Mouse (Mus musculus) frontal cortex, postnatal 25 days (tissue): ENCODE results near the gene C5ar2.
"Not testable (repeated sequence)": the region's sequence is repeated elsewhere in the genome, so short reads cannot be mapped to it uniquely, and the experiment has no call there.

ENCODE experiments used
- DNase-seq, 2 experiments: peaks; one replicate each; pipeline ENCODE4 v3.0.0; 2022; ENCODE audit warnings: low spot score in 2 of 2

C5ar2 gene

DNA sequence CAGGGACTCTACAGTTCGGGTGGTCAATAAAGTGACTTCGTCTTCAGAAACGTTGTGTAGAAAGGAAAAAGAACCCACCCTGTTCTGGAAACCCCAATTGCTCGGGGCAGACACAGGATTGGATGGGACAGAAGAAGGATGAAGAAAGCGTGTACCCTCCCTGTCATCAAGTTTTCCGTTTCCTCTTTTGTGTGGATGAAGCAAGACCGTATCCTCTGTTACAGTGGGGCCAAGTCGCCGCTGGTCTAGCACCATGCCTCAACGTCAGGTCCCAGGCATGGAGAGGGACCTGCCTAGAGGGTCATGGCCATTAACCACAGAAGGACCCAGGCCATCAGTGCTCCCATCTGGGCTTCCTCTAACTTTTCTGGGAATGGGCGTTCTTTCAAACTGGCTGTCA, 13.9 kb upstream of the C5ar2 start:
- DNase-seq, result no peak

DNA sequence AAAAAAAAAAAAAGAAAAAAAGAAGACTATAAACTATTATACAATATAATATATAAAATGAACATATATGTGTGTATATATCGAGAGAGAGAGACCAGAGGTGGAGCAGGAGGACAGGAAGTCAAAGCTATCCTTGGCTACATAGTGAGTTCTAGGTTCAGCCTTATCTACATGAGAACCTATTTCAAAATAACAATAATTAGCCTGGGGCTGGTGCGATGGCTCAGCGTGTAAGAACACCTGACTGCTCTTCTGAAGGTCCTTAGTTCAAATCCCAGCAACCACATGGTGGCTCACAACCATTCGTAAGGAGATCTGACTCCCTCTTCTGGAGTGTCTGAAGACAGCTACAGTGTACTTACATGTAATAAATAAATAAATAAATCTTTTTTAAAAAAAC, 12.0 kb upstream of the C5ar2 start:
- DNase-seq, result not testable (repeated sequence)

DNA sequence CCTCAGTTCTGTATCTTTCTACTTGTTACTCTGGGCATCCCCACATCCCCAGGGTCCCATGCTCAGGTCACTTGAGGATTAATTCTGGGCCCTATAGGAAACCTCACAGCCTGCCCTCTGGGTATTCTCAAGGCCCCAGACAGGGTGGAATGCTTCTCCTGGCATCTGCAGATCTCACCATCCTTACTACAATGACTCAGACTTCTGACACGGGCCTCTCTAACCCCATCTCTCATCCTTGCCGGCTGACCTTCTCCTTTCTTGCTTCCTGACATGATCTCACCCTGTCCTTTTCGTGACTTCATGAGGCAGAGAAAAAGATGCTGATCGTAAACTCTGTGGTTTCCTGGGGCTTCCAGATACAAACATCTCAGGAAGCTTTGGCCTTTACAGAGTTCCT, 10.2 kb upstream of the C5ar2 start:
- no peak for DNase-seq

DNA sequence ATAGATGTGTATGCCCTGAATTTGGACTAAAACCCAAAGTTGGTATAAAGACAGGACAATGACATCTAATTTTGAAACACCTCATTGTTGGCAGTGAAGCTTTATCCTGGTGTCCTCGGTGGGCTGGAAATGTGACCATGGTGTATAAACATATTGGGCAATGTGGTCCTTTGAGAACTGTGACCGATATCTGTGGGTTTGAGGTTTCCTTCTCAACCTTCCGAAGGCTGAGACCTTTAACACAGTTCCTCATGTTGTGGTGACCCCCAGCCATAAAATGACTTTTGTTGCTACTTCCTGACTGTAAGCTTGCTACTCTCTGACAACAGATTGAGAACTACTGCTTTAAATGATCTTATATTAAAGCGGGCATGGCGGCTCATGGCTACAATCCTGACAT, 6.7 kb upstream of the C5ar2 start:
- DNase-seq, result no peak

DNA sequence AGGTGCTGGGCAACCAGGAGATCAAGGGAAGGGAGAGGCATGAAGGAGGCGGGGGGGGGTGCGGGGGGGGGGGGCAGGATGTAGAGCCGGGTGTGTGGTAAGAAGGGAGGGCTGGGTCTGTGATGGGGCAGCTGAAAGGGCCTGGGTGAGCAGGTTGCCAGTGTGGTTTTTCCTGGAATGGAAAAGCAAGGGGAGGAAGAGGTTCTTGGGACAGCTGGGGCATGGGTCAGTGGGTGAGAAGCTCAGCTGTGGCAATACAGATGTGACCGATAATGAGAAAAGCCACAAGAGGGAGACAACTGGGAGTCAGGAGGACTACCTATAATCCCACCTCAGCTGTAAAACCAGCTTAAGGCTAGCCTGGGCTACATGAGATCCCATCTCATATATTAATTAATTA, 2.0 kb upstream of the C5ar2 start:
- DNase-seq, result no peak

DNA sequence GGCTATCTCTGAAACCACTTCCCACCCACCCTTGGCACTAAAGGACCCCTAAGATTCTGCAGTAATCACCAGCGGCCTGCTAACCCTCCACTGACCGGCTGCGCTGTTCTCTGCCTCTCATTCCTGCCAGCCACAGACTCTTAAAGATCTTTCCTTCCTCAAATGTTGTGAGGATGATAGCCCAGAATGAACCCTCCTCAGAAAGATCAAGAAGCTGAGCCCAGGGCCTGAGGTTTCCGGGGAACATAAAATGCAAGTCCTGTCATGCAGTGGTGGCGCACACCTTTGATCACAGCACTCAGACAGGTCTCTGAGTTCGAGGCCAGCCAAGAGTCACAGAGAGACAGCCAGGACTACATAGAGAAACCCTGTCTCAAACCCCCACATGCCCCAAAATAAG, 1.8 kb downstream of the C5ar2 start:
- no peak for DNase-seq

DNA sequence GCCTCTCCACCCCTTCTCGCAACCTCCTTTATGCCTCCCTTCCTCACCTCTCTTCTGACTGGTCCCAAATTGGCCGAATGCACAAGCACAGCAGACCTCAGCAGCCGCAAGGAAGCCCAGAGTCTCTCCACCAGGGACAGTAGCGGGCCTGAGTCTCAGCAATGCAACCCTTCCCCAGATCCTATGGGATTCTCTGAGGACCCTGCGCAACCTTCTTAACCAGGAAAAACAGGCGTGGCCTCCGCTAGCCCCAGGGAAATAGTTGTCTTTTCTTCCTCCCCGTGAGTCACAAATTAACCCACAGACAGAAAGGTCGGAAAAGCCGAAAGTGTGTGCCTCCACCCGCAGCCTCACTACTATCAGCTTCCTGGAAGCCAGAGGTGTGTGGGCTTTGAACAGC, 2.2 kb downstream of the C5ar2 start:
- DNase-seq, result no peak

DNA sequence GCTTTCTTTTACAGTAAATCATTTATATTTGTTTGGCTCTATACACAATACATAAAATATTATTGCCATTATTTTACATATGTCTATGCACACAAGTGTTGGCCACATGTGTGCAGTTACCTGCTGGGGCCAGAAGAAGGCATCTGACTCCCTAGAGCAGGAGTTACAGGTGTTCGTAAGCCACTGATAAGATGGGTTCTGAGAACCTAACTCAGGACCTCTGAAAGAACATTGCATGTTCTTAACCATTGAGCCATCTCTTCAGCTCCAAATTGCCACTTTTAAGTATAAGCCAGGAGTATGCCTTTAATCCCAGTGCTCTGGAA, 3.0 kb downstream of the C5ar2 start:
- DNase-seq, result no peak

DNA sequence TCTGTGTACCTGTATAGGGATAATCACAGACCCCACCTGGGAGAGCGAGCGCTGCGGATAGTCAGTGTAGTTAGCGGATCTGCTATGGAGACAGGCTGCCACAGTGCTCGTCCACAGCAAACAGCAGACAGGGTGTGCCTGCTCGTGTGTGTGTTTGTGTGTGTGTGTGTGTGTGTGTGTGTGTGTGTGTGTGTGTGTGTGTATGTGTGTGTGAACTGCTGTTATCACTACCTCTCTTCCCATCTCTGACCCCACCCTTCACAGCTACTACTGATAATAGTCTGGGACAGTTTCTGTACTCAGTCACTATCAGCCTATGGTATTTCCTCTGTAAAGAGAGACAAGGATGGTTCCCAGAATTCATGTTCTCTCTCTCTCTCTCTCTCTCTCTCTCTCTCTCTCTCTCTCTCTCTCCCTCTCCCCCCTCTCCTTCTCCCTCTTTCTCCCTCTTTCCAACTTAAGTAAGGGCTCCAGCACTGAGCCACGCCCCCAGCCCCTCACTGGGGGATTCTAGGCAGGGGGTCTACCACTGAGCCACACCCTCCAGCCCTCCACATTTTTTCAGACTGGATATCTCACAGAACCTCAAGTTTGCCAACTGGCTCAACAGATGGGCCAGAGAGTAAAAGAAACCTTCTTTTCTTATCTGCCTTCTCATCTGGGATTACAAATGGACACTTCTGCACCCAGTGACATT, 3.5 kb downstream of the C5ar2 start:
- DNase-seq, result no peak

DNA sequence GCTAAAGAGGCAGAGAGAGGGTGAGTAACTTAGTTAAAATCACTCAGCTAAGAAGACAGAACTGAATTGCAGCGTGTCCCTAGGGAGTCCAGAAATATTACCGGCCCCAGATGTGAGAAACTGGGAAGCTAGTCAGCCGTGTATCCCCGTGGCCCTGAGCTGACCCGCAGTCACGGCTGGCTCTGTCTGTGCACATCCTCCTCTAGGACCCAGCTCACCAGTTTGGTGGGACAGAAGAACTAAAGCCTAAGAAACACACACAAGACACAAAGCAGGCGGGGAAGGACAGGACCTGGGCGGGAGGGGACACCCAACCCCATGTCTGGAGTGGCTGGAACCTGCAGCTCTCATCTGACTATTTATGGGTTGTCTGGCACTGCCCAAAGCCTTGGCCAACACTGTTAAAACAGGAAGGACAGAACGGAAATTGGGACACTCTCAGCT, 4.4 kb downstream of the C5ar2 start:
- DNase-seq, result no peak

DNA sequence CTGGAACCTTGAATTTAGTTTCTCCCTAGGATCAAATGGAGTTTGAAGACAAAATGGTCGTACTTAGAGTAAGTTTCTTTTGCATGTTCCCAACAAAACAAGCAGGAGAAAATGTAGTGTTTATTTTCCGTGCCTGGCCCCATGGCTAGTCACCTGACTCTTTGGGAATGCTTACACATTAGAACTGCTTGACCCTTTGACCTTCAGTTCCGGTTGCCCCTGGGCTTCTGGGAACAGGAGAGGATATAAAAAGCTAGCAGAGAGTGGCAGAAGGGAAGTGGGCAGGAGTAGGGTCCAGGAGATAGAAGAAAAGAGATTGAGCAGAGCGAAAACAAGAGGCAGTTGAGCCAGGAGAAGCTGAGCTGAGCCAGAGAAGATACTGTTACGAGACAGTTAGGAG, 14.1 kb downstream of the C5ar2 start:
- DNase-seq, result no peak

DNA sequence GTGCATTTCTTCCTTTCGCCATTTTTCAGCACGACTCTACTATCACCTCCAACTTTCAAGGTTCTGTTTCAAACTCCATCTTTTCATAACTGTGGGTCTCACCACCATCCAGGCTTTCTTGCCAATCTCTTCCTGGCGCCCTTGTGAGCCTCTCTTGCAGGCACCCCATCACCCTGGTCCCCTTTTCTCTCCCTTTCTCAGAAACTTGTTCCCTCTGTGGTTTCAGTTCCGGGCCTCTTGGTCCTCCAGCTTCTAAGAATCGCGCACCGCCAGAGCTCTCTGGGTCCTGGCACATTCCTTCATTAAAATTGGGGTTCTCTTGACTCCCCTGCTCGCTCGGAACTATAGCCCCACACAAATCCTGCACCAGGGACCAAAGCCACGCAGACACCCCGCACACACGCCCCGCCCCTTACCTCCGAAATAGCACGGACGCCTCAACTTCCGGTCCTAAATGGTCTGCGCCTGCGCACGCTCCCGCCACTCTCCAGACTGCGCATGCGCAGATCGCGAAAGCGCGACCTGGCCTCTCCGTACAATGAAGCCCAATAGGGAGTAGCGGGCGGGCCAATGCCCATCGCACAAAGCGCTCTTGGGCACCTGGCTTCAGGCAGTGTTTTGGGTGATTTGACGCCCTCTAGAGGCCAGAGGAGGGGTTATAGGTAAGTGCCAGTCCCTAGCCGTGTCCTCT, 22.2 kb downstream of the C5ar2 start, which contains the start of gene Dhx34:
Gene Dhx34 (minus strand): TSS at position 456 of the 691 bp plus-strand sequence.
- DNase-seq, result peak; percentile 91 to 93

DNA sequence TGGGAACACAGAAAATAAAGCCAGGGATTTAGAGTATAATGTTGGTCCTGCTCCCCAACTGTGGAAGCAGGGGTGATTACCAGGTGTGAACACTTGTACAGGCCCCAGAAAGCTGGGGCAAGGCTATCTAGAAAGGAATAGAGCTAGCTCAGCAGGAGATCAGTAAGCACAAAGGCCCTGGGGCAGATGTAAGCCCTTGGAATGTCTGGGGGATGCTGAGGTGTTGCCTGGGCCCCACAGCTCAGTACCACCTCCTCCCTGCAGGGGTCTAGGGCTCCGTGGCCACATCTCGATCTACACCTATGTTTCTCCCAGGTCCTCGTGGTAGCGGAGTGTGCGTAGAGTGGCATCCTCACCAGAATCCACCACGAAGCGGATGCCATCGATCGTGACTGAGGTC, 30.0 kb downstream of the C5ar2 start:
- no peak for DNase-seq

DNA sequence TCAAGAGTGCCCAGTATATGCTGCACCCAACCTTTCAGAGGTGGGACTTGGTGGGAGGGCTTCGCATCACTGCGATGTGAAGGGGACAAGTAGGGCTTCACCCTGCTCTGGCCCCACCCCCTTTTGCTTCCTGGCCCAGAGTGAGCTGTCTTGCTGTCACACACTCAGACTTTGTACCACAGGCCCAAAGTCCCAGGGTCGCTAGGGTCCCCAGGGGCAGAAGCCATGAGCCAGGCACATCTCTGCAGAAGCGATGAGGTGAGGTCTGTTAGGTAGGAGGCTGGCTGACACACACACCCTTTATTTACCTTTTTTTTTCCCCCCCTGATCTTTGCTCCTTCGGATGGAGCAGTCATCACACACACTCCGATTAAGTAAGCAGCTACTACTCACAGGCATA, 30.8 kb downstream of the C5ar2 start:
- DNase-seq, result no peak

DNA sequence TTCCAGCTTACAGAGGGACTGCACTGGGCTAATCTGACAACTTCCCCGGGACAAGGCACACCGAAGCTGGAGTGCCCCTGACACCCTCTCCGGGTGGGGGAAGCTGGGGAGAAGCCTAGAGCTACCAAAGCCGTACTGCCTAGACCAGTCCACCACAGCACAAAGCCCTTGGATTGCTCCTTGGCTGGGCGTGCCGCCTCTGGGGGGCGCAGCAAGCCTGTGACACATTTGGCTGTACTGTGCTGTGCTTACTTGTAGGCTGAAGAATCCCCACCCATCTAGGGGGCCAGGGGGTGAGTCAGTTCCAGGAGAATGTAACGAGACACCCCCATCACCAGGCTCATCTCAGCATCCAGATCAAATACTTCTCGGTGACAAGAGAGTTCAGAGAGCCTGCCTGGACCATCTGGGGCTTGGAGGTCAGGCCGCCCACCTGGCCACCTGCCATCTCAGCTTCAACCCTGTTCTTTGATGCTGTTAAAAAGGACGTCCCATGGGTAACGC, 33.0 kb downstream of the C5ar2 start:
- DNase-seq, result no peak

DNA sequence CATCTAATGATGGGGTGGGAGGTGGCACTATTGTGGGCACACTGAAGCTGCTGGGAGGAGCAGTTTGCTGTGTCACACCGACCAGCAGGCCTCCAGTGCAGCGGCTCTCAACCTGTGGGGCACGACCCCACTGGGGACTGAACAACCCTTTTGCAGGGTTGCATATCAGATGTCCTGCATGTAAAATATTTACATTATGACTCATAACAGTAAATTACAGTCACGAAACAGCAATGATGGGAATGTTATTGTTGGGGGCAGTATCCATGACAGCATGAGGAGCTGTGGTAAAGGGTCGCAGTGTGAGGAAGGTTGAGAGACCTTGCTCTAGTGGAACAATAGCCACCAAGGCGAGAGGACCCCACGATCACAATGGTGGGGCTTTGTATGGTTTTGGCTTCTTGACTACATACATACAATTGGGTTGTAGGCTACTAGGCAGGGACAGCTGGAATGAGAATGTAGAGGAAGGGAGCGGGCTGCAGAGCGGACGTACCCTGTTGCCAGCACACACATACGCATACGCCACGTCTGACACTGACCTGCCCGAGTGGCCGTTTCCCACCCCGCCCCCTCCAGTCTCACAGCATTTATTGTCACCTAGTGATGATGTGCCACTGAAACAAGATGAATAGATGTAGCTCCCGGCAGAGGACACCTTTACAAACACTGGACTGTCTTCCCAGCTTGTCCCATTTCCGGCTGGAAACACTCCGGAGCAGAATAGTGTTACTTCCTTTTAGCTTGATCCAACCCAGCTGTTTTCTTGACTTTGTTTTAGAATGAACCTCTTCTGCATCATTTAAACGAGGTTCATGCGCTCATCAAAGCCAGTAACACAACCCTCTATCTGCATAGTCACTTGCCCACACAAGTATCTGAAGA, 34.9 kb downstream of the C5ar2 start:
- no peak for DNase-seq

DNA sequence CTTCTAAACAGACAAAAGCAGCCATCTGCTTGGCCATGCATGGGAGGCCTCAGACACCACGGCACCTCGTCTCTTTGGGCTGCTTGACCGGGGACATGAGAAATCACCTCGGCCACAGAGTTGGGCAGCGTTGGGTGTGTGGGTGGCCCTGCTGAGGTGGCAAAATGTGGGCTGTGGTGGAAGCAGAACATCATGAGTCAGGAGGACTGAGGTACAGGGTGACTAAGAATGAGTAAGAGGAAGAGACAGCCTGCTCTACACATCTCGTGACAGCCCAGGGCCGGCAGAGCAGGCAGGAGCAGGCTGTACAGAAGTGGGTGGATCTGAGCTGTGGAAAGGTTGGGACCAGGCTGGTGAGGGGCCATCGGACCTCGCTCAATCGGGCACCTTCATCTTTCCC, 36.5 kb downstream of the C5ar2 start:
- DNase-seq, result peak in 1 of 2 experiments; percentile 25

DNA sequence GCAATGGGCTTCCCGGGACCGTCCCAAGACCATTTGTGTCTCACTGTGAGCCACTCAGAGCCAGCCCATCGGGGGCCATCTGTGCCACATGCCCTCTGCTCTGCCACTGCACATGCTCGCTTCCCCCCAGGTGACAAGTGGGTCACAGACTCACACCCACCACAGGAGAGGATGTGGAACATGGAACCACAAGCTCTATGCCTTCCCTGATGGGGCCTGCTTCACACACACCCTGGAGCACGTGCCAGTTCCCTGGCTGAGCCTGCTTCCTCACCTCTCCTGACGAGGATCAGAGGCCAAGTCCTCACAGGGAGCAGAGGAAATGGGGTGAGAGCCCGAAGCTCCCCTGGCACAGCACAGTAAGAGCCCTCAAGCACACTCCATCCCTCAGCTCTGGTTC, 36.9 kb downstream of the C5ar2 start:
- DNase-seq, result no peak

DNA sequence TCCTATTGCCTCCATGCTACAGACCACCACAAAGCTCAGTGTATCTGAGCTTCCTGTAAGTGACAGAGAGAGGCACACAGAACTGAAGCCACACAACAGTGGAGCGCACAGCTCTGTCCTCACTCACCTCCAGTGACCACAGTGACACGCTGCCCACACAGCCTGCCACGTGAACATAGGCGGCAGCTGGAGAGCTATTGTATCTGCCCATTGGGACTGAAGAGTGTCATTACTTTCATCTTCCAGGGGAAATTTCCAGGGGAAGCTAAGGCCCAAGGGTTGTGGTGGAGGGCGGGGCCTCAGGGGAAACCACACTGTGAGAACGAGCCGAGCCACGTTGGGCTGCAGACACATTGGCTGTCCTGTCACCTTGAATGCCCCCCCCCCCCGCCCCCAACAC, 39.2 kb downstream of the C5ar2 start:
- no peak for DNase-seq

DNA sequence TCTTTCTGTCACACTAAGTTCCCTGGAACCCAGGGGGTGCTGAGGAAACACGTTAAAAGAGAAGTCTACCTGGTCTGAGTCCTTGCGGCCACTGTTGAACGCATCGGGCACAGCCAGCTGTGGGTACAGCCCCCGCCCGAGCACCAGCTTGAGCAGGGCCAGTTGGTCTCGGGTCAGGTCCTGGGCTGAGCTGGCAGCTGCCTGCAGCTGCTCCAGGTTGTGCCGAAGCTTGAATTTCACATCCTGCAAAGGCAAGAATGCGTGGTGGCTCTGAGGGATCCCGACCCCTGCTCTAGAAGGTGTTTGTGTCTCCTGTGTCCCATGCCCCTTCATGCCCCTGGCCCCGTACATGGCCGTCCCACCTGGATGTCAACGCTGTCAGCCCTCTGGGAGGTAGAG, 40.5 kb downstream of the C5ar2 start:
- no peak for DNase-seq

DNA sequence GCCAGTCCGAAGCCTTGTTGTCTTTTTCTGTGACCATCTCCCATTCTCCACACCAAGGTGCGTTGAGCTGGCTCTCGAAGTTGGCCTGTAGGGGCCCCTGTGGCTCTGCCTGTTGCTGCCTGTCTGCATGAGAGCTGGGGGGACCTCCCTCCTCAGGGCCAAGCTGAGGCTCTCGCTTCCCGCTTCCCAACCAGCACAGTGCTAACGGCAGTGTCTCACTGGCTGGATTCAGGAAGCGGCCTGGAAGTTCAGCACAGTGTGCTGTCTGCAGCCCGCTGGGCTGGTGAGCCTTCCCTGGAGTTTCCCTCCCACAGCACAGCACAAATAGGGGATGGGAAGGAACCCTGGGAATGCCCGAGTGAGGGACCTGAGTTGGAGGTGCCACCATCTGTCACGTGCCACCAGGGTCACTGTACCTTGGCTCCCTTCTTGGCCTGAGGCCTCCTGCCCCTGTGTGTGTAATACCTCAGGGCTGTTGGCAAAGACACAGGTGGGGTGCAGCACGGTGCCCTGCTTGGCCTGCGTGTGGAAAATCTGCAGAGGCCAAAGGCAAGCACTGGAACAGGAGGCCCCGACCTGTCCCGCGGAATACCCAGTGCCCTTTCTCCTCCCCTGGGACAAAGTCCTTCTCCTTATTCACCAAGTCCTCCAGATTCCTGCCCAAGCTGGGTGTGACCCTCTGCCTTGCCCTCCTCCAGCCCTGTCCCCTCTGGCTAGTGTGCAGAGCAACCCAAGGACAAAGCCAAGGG, 41.0 kb downstream of the C5ar2 start:
- no peak for DNase-seq

DNA sequence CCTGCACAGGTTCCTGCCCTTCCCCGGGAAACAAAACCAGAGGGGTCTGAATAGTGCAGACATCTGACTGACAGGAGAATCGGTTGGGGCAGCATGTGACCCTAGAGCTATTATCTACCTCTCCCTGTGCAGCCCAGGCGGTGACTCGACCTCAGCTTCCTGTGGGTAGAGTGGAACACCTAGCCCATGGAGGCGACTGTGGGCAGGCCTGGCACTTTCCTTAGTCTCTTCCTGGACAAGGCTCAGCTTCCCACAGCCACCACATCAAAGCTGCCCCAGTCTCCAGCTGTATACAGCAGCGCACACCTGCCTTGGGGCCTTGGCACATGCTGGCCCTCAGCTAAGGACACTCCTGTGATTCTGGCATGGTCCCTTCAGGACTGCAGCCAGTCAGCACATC, 42.8 kb downstream of the C5ar2 start:
- no peak for DNase-seq
